Mouse (Mus musculus) heart, adult 2 months (tissue): ENCODE results near the gene Zfp867. TPM values are rescaled to one million over a fixed set of nuclear protein-coding genes. Genes with fewer than 3 reads are reported as not detected.

Experiments used
- DNase-seq, 2 experiments: peaks; one replicate each; pipeline ENCODE4 v3.0.0; 2021
- H3K27ac ChIP-seq: fragments of 200-600 bp; 2 replicates; pipeline ENCODE4 v1.8.1; 2022
- H3K27me3 ChIP-seq: fragments of 200-500 bp; 2 replicates; pipeline ENCODE4 v1.6.1; 2012; ENCODE audit warnings: mild to moderate bottlenecking, low read length, inconsistent platforms, mixed read lengths; ENCODE audit not compliant: control insufficient read depth, insufficient read depth
- H3K36me3 ChIP-seq: fragments of 200-500 bp; 2 replicates; pipeline ENCODE4 v1.6.1; 2012; ENCODE audit warnings: low read length, inconsistent platforms; ENCODE audit not compliant: control insufficient read depth, insufficient read depth
- H3K4me1 ChIP-seq: fragments of 200-500 bp; 2 replicates; pipeline ENCODE4 v1.6.1; 2011; ENCODE audit warnings: low read length; ENCODE audit not compliant: control insufficient read depth, insufficient read depth
- H3K4me3 ChIP-seq: fragments of 200-600 bp; 2 replicates; pipeline ENCODE4 v1.8.1; 2022
- H3K79me2 ChIP-seq: fragments of 200-500 bp; replicated peaks from 2 replicates; pipeline ENCODE4 v1.6.1; 2012; ENCODE audit warnings: mild to moderate bottlenecking, inconsistent platforms, low read length, moderate library complexity, mixed read lengths; ENCODE audit not compliant: control insufficient read depth, insufficient read depth
- H3K9ac ChIP-seq: fragments of 200-500 bp; 2 replicates; pipeline ENCODE4 v1.6.1; 2012; ENCODE audit warnings: low read depth, mild to moderate bottlenecking, control low read depth, inconsistent platforms, low read length, mixed read lengths
- CTCF ChIP-seq: fragments of 200-600 bp; IDR thresholded peaks from 2 replicates; pipeline ENCODE4 v1.8.1; 2022; ENCODE audit warnings: antibody characterized with exemption, mild to moderate bottlenecking, moderate library complexity
- EP300 ChIP-seq: fragments of 200-500 bp; IDR thresholded peaks from 2 replicates; pipeline ENCODE4 v1.6.1; 2011; ENCODE audit warnings: low read depth, low read length, control low read depth; ENCODE audit not compliant: insufficient read depth
- POLR2A ChIP-seq: fragments of 200-500 bp; IDR thresholded peaks from 2 replicates; pipeline ENCODE4 v1.6.1; 2011; ENCODE audit warnings: mild to moderate bottlenecking, low read depth, low read length, control low read depth; ENCODE audit not compliant: insufficient read depth
- WGBS: fragments of 180-500 bp; shearing (Covaris S2); methylation state at CpG from one replicate; pipeline ENCODE4 v1.1.7; 2018; 5-methylcytosine and 5-hydroxymethylcytosine counted together
- intact Hi-C: fragments of 180-260 bp; cut with DNase I; formaldehyde crosslinking; loops from one replicate; pipeline ENCODE4 v1.15.1; 2025
- polyA plus RNA-seq: library from polyadenylated mRNA; depleted of rRNA; stranded (reverse); fragments of >200 nt; gene quantifications from 2 replicates; pipeline ENCODE4 v1.2.3, GENCODE M21; 2012; rRNA removed
- total RNA-seq, 2 experiments: library from RNA; stranded (reverse); gene quantifications; 2 replicates each; pipeline ENCODE4 v1.2.3; 2021

Gene Zfp867
- total and polyA plus RNA-seq, 3 experiments, result 1.00 to 4.7 (median 3.0) TPM

- Histone ChIP-seq H3K27ac (no peak overlapping the region), H3K4me1 (peaks cover 6% of the 10 kb centered on the region), H3K4me3 (no peak overlapping the region), H3K79me2 (no peaks in the 10 kb centered on the region), H3K27me3 (no peaks in the 10 kb centered on the region), H3K36me3 (no peaks in the 10 kb centered on the region), H3K9ac (no peak overlapping the region)
- TF ChIP-seq POLR2A (no peak), EP300 (no peak), CTCF (no peak)
- DNase-seq, result no peak
- intact Hi-C loops, result no loop called here
- WGBS, result 74% methylated on average over 5 of the region's 5 CpGs
Observed at GRCm38 (mm10) chr11:59418708-59419107, 53.6 kb downstream of the Zfp867 start.

- no peaks in the 10 kb centered on the region for H3K27me3 ChIP-seq
- peaks cover 4% of the 10 kb centered on the region for H3K4me1 ChIP-seq
- H3K4me3 ChIP-seq, result no peak overlapping the region
- TF ChIP-seq EP300 (no peak), POLR2A (no peak), CTCF (no peak)
- H3K36me3 ChIP-seq, result no peaks in the 10 kb centered on the region
- no peak overlapping the region for H3K27ac ChIP-seq
- no peak for DNase-seq
- WGBS, result 86% methylated on average over 13 of the region's 13 CpGs
- no peak overlapping the region for H3K9ac ChIP-seq
- H3K79me2 ChIP-seq, result no peaks in the 10 kb centered on the region
- intact Hi-C loops, result no loop called here
Observed at GRCm38 (mm10) chr11:59412999-59413863, 59.0 kb downstream of the Zfp867 start.

- 83% methylated on average over 6 of the region's 6 CpGs for WGBS
- no peak overlapping the region for H3K4me3 ChIP-seq
- H3K27ac ChIP-seq, result no peak overlapping the region
- TF ChIP-seq EP300 (no peak), POLR2A (no peak)
- intact Hi-C loops, result no loop called here
- peaks cover 4% of the 10 kb centered on the region for H3K4me1 ChIP-seq
- no peaks in the 10 kb centered on the region for H3K27me3 ChIP-seq
- H3K79me2 ChIP-seq, result no peaks in the 10 kb centered on the region
- H3K36me3 ChIP-seq, result no peaks in the 10 kb centered on the region
- DNase-seq, result no peak
- no peak overlapping the region for H3K9ac ChIP-seq
Observed at GRCm38 (mm10) chr11:59412058-59412457, 60.2 kb downstream of the Zfp867 start.

Other genes with a start within 250 kb of the Zfp867 start
- 100 to 1,000 TPM; 245 to 274 TPM for gene Arf1, start 244.2 kb downstream of the Zfp867 start, total RNA-seq
- gene Arf1, start 244.2 kb downstream of the Zfp867 start, polyA plus RNA-seq, result 345 and 383 TPM in 2 replicates
- gene Wnt3a, start 181.7 kb downstream of the Zfp867 start, total RNA-seq, result not detected
- not detected in 2 replicates for gene Wnt3a, start 181.7 kb downstream of the Zfp867 start, polyA plus RNA-seq
- 1 to 10 TPM; 4.3 to 4.6 TPM for gene Wnt9a, start 165.5 kb downstream of the Zfp867 start, total RNA-seq
- 4.6 and 7.2 TPM in 2 replicates for gene Wnt9a, start 165.5 kb downstream of the Zfp867 start, polyA plus RNA-seq
- gene Prss38, start 96.8 kb downstream of the Zfp867 start, total RNA-seq, result not detected
- not detected in 2 replicates for gene Prss38, start 96.8 kb downstream of the Zfp867 start, polyA plus RNA-seq
- gene Jmjd4, start 22.4 kb downstream of the Zfp867 start, total RNA-seq, result 10 to 100 TPM; 11.8 to 12.9 TPM
- 6.6 and 11.2 TPM in 2 replicates for gene Jmjd4, start 22.4 kb downstream of the Zfp867 start, polyA plus RNA-seq
- 10 to 100 TPM; 37.7 to 42.2 TPM for gene Snap47, start 21.3 kb downstream of the Zfp867 start, total RNA-seq
- gene Snap47, start 21.3 kb downstream of the Zfp867 start, polyA plus RNA-seq, result 49.4 and 85.7 TPM in 2 replicates
- 10 to 100 TPM; 11.7 to 14.8 TPM for gene Zkscan17, start 54.3 kb upstream of the Zfp867 start, total RNA-seq
- gene Zkscan17, start 54.3 kb upstream of the Zfp867 start, polyA plus RNA-seq, result 7.8 and 10.0 TPM in 2 replicates
- gene Nlrp3, start 69.1 kb upstream of the Zfp867 start, total RNA-seq, result under 1 TPM; 0.45 to 0.55 TPM
- gene Nlrp3, start 69.1 kb upstream of the Zfp867 start, polyA plus RNA-seq, result 0.33 and 0.38 TPM in 2 replicates
- not detected for gene Olfr222, start 103.8 kb upstream of the Zfp867 start, total RNA-seq
- gene Olfr222, start 103.8 kb upstream of the Zfp867 start, polyA plus RNA-seq, result not detected in 2 replicates
- gene Olfr223, start 120.8 kb upstream of the Zfp867 start, total RNA-seq, result not detected
- not detected in 2 replicates for gene Olfr223, start 120.8 kb upstream of the Zfp867 start, polyA plus RNA-seq
- gene Mprip, start 188.8 kb upstream of the Zfp867 start, total RNA-seq, result 100 to 1,000 TPM; 132 to 142 TPM
- 77.1 and 81.6 TPM in 2 replicates for gene Mprip, start 188.8 kb upstream of the Zfp867 start, polyA plus RNA-seq